Mouse (Mus musculus): ENCODE data around the gene LTO1. TPM values are rescaled to one million over a fixed set of nuclear protein-coding genes. Genes with fewer than 3 reads are reported as not detected.

LTO1 gene
- polyA plus RNA-seq, 1 experiment from 2014 or later: 21.0 TPM

GRCm38 (mm10) chr7:144938661-144939343, 23.9 kb downstream of the LTO1 start:
- Histone ChIP-seq H3K9ac (replicated peaks; ENCODE audit: low read length) (peak overlapping the region; percentile 83), H3K4me3 (ENCODE audit: low read depth, low read length) (peak overlapping the region; percentile 71), H3K27me3 (ENCODE audit: control insufficient read depth, insufficient read depth, low read length) (no peaks in the 10 kb centered on the region), H3K36me3 (replicated peaks; ENCODE audit: control insufficient read depth, insufficient read depth, low read depth, low read length) (peaks cover 7% of the 10 kb centered on the region; the same call in 1 of the 2 replicates), H3K4me2 (ENCODE audit: low read depth, low read length) (peak overlapping the region; percentile 76), H3K9me3 (replicated peaks; ENCODE audit: control insufficient read depth, low read length) (no peaks in the 10 kb centered on the region), H3K4me1 (ENCODE audit: control insufficient read depth, insufficient read depth, low read length) (no peaks in the 10 kb centered on the region; the same call in 1 of the 2 replicates), H3K27ac (replicated peaks; ENCODE audit: low read depth, low read length) (peak overlapping the region; percentile 86)
- ATAC-seq (replicated peaks; ENCODE audit: insufficient number of reproducible peaks, low FRiP score, low TSS enrichment, low read depth) (no peak), DNase-seq (ENCODE audit: low spot score) (peak; percentile 37)
- under 1% methylated on average over 32 of the region's 32 CpGs for WGBS

DNA sequence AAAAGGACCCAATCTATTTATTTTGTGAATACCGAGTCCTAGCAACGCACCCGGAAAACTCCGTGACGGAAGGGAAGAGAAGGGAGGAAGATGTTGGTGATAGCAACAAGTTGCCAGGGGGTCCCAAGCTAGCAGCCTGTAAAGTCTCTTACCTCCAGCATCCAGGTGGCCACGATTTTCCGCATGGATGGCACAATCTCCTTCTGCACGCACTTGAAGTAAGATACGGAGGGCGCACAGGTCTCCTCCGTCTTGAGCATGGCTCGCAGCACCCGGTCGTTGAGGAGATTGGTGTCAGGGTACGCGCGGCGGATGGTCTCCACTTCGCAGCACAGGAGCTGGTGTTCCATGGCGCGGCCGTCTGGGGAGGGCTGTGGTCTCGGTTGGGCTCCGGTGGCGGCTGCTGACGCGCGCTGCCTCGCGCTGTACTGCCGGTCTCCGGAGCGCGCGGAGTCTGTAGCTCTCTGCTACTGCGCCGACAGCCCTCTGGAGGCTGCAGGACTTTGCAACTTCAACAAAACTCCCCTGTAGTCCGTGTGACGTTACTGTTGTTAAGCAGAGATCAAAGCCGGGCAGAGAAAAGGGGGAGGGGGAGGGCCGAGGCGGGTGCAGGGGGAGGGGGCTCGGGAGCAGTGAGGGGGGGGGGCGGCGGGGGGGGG, 24.6 kb downstream of the LTO1 start, which contains the start of gene Ccnd1:
Ccnd1 (minus strand) TSS at position 582 of the 659 bp plus-strand sequence.
- DNase-seq (ENCODE audit: low spot score): peak; percentile 90

GRCm38 (mm10) chr7:144940003-144940571, 25.2 kb downstream of the LTO1 start:
- H3K4me2 ChIP-seq (ENCODE audit: low read depth, low read length): peak overlapping the region; percentile 76
- peak overlapping the region; percentile 71 for H3K4me3 ChIP-seq (ENCODE audit: low read depth, low read length)
- H3K27ac ChIP-seq (replicated peaks; ENCODE audit: low read depth, low read length): peak overlapping the region; percentile 86
- H3K4me1 ChIP-seq (ENCODE audit: control insufficient read depth, insufficient read depth, low read length): no peaks in the 10 kb centered on the region; the same call in 1 of the 2 replicates
- no peaks in the 10 kb centered on the region for H3K27me3 ChIP-seq (ENCODE audit: control insufficient read depth, insufficient read depth, low read length)
- peak overlapping the region; percentile 83 for H3K9ac ChIP-seq (replicated peaks; ENCODE audit: low read length)
- ATAC-seq (replicated peaks; ENCODE audit: insufficient number of reproducible peaks, low FRiP score, low TSS enrichment, low read depth): peak; percentile 21; the same call in 1 of the 2 replicates
- no peaks in the 10 kb centered on the region for H3K9me3 ChIP-seq (replicated peaks; ENCODE audit: control insufficient read depth, low read length)
- DNase-seq (ENCODE audit: low spot score): no peak
- peaks cover 3% of the 10 kb centered on the region; the same call in 1 of the 2 replicates for H3K36me3 ChIP-seq (replicated peaks; ENCODE audit: control insufficient read depth, insufficient read depth, low read depth, low read length)
- under 1% methylated on average over 22 of the region's 22 CpGs for WGBS

More for the DNA sequence above, 24.6 kb downstream of the LTO1 start, which contains the start of gene Ccnd1:
- no peaks in the 10 kb centered on the region for H3K27me3 ChIP-seq (ENCODE audit: control insufficient read depth, insufficient read depth, low read length)
- under 1% methylated on average over 39 of the region's 45 CpGs for WGBS
- ATAC-seq (replicated peaks; ENCODE audit: insufficient number of reproducible peaks, low FRiP score, low TSS enrichment, low read depth): peak; percentile 54
- peaks cover 6% of the 10 kb centered on the region; the same call in 1 of the 2 replicates for H3K36me3 ChIP-seq (replicated peaks; ENCODE audit: control insufficient read depth, insufficient read depth, low read depth, low read length)
- peak within 1 kb of the TSS; percentile 76 for H3K4me2 ChIP-seq (ENCODE audit: low read depth, low read length)
- peak within 1 kb of the TSS; percentile 86 for H3K27ac ChIP-seq (replicated peaks; ENCODE audit: low read depth, low read length)
- no peaks in the 10 kb centered on the region for H3K9me3 ChIP-seq (replicated peaks; ENCODE audit: control insufficient read depth, low read length)
- no peaks in the 10 kb centered on the region; the same call in 1 of the 2 replicates for H3K4me1 ChIP-seq (ENCODE audit: control insufficient read depth, insufficient read depth, low read length)
- peak within 1 kb of the TSS; percentile 83 for H3K9ac ChIP-seq (replicated peaks; ENCODE audit: low read length)
- H3K4me3 ChIP-seq (ENCODE audit: low read depth, low read length): peak within 1 kb of the TSS; percentile 71

GRCm38 (mm10) chr7:144940585-144940984, 25.7 kb downstream of the LTO1 start:
- DNase-seq (ENCODE audit: low spot score): peak; percentile 65
- peak overlapping the region; percentile 76 for H3K4me2 ChIP-seq (ENCODE audit: low read depth, low read length)
- no peaks in the 10 kb centered on the region for H3K27me3 ChIP-seq (ENCODE audit: control insufficient read depth, insufficient read depth, low read length)
- H3K4me3 ChIP-seq (ENCODE audit: low read depth, low read length): peak overlapping the region; percentile 71
- no peaks in the 10 kb centered on the region for H3K9me3 ChIP-seq (replicated peaks; ENCODE audit: control insufficient read depth, low read length)
- no peaks in the 10 kb centered on the region; the same call in 1 of the 2 replicates for H3K4me1 ChIP-seq (ENCODE audit: control insufficient read depth, insufficient read depth, low read length)
- no peak for ATAC-seq (replicated peaks; ENCODE audit: insufficient number of reproducible peaks, low FRiP score, low TSS enrichment, low read depth)
- H3K36me3 ChIP-seq (replicated peaks; ENCODE audit: control insufficient read depth, insufficient read depth, low read depth, low read length): no peaks in the 10 kb centered on the region; the same call in 1 of the 2 replicates
- no peak overlapping the region; the same call in 1 of the 2 replicates for H3K9ac ChIP-seq (replicated peaks; ENCODE audit: low read length)
- H3K27ac ChIP-seq (replicated peaks; ENCODE audit: low read depth, low read length): peak overlapping the region; percentile 86
- 0% methylated on average over 11 of the region's 11 CpGs for whole genome bisulfite sequencing

DNA sequence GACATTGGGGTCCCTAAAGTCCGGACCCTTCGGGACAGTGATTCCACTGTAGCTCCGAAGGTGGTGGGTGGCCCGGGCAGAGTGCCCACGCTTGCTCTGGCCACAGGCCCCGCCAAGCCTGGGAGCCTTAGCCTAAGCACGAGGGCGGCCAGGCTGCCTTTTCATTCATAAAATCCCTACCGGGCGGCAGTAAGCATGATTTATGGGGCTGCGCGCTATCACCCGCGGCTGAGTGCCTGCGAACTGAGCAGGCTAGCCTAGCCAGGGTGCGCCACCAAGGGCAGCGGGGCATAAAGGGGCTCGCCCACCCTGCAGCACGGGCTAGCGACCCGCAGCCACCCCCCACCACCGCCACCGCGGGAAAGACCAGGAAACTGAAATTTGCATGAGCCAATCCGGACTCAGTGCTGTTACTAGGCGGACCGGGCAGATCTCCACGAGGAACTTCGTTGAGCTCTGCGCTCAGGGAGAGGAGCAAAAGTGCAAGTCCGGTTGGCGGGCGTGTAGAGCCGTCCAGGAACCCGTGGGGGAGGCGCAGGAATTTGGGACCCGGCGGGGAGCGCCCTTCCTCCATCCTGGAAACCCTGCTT, 26.4 kb downstream of the LTO1 start:
- H3K9me3 ChIP-seq (replicated peaks; ENCODE audit: control insufficient read depth, low read length): no peaks in the 10 kb centered on the region
- peak; percentile 79 for ATAC-seq (replicated peaks; ENCODE audit: insufficient number of reproducible peaks, low FRiP score, low TSS enrichment, low read depth)
- no peaks in the 10 kb centered on the region; the same call in 1 of the 2 replicates for H3K4me1 ChIP-seq (ENCODE audit: control insufficient read depth, insufficient read depth, low read length)
- H3K9ac ChIP-seq (replicated peaks; ENCODE audit: low read length): peak overlapping the region; percentile 64
- DNase-seq (ENCODE audit: low spot score): peak; percentile 98
- no peaks in the 10 kb centered on the region for H3K27me3 ChIP-seq (ENCODE audit: control insufficient read depth, insufficient read depth, low read length)
- no peaks in the 10 kb centered on the region; the same call in 1 of the 2 replicates for H3K36me3 ChIP-seq (replicated peaks; ENCODE audit: control insufficient read depth, insufficient read depth, low read depth, low read length)
- H3K27ac ChIP-seq (replicated peaks; ENCODE audit: low read depth, low read length): peak overlapping the region; percentile 86
- peak overlapping the region; percentile 76 for H3K4me2 ChIP-seq (ENCODE audit: low read depth, low read length)
- peak overlapping the region; percentile 36 for H3K4me3 ChIP-seq (ENCODE audit: low read depth, low read length)
- under 1% methylated on average over 39 of the region's 39 CpGs for WGBS

GRCm38 (mm10) chr7:144942071-144942743, 27.3 kb downstream of the LTO1 start:
- ATAC-seq (replicated peaks; ENCODE audit: insufficient number of reproducible peaks, low FRiP score, low TSS enrichment, low read depth) (peak; percentile 10; the same call in 1 of the 2 replicates), DNase-seq (ENCODE audit: low spot score) (peak; percentile 80)
- WGBS: 0% methylated on average over 35 of the region's 35 CpGs
- Histone ChIP-seq H3K4me1 (ENCODE audit: control insufficient read depth, insufficient read depth, low read length) (no peaks in the 10 kb centered on the region), H3K4me3 (ENCODE audit: low read depth, low read length) (peak overlapping the region; percentile 36), H3K27me3 (ENCODE audit: control insufficient read depth, insufficient read depth, low read length) (no peaks in the 10 kb centered on the region), H3K27ac (replicated peaks; ENCODE audit: low read depth, low read length) (peak overlapping the region; percentile 86), H3K9me3 (replicated peaks; ENCODE audit: control insufficient read depth, low read length) (no peaks in the 10 kb centered on the region), H3K9ac (replicated peaks; ENCODE audit: low read length) (peak overlapping the region; percentile 67), H3K36me3 (replicated peaks; ENCODE audit: control insufficient read depth, insufficient read depth, low read depth, low read length) (no peaks in the 10 kb centered on the region), H3K4me2 (ENCODE audit: low read depth, low read length) (peak overlapping the region; percentile 76)

- Histone ChIP-seq H3K4me1 (ENCODE audit: control insufficient read depth, insufficient read depth, low read length) (no peaks in the 10 kb centered on the region), H3K27ac (replicated peaks; ENCODE audit: low read depth, low read length) (peak overlapping the region; percentile 86), H3K4me3 (ENCODE audit: low read depth, low read length) (peak overlapping the region; percentile 36), H3K4me2 (ENCODE audit: low read depth, low read length) (peak overlapping the region; percentile 76), H3K9ac (replicated peaks; ENCODE audit: low read length) (peak overlapping the region; percentile 67), H3K27me3 (ENCODE audit: control insufficient read depth, insufficient read depth, low read length) (no peaks in the 10 kb centered on the region), H3K9me3 (replicated peaks; ENCODE audit: control insufficient read depth, low read length) (no peaks in the 10 kb centered on the region), H3K36me3 (replicated peaks; ENCODE audit: control insufficient read depth, insufficient read depth, low read depth, low read length) (no peaks in the 10 kb centered on the region)
- WGBS: under 1% methylated on average over 20 of the region's 20 CpGs
- ATAC-seq (replicated peaks; ENCODE audit: insufficient number of reproducible peaks, low FRiP score, low TSS enrichment, low read depth): no peak
- DNase-seq (ENCODE audit: low spot score): peak; percentile 44
Observed at GRCm38 (mm10) chr7:144942744-144943135, 27.8 kb downstream of the LTO1 start.
